Mouse (Mus musculus): ENCODE results near the gene Sacm1l.

GRCm38 (mm10) chr9:123601529-123601928 is 72.0 kb downstream of the Sacm1l start:
- TF ChIP-seq RAD21 (IDR thresholded peaks at IDR 0.05; ENCODE audit: low read depth, low read length), result no peak
- no peak for TF ChIP-seq TBP (IDR thresholded peaks at IDR 0.05; ENCODE audit: low read depth, low read length)
- no peak for TF ChIP-seq EP300 (IDR thresholded peaks at IDR 0.05; ENCODE audit: low read depth in 1 of 2, low read length in 2 of 2)
- no peak for TF ChIP-seq POLR2A (IDR thresholded peaks at IDR 0.05; ENCODE audit: control insufficient read depth in 1 of 2, insufficient read depth in 1 of 2, low read depth in 1 of 2, low read length in 2 of 2, poor library complexity in 1 of 2)
- TF ChIP-seq CTCF (IDR thresholded peaks at IDR 0.05 in 2 of 3, conservative IDR thresholded peaks at IDR 0.05 in 1 of 3; ENCODE audit: control insufficient read depth in 1 of 3, insufficient read depth in 1 of 3, low read depth in 2 of 3, low read length in 3 of 3, poor library complexity in 1 of 3, severe bottlenecking in 1 of 3), result no peak
- no peak for TF ChIP-seq MEF2A (IDR thresholded peaks at IDR 0.05; ENCODE audit: extremely low read depth, insufficient replicate concordance, low read depth, low read length, poor library complexity, severe bottlenecking)
- TF ChIP-seq ZNF384 (IDR thresholded peaks at IDR 0.05; ENCODE audit: low read depth, low read length), result no peak
- TF ChIP-seq GATA1 (IDR thresholded peaks at IDR 0.05; ENCODE audit: low read depth, low read length), result no peak
- no peak for TF ChIP-seq MXI1 (IDR thresholded peaks at IDR 0.05; ENCODE audit: low read depth, low read length)
- TF ChIP-seq MAFK (IDR thresholded peaks at IDR 0.05; ENCODE audit: borderline replicate concordance, low read depth, low read length), result no peak
- no peak for TF ChIP-seq ZC3H11A (IDR thresholded peaks at IDR 0.05; ENCODE audit: low read depth, low read length)
